In genomic region chr7:45480310-45480709, GRCm38 (mm10) we compare ENCODE assay signal across 10 mouse cellular contexts. TPM values are rescaled to one million over a fixed set of nuclear protein-coding genes. Genes with fewer than 3 reads are reported as not detected.
A peak's percentile ranks its signal among the peaks of the same experiment; 100 is the strongest.
DNase-seq lines count a peak whose midpoint lies in the region; TF ChIP-seq lines count a peak whose summit lies in the region.
"Not testable (repeated sequence)": the region's sequence is repeated elsewhere in the genome, so short reads cannot be mapped to it uniquely, and the experiment has no call there.
"Had no signal": no experiment of that assay in that cellular context is flagged by ENCODE, and none has a peak within 500 bp of the region (broad histone marks: within the 10 kb centered on the region; RNA-seq: fewer than 3 reads in every experiment).

No protein-coding gene starts in this region.

- TF ChIP-seq EP300 in MEL (IDR thresholded peaks at IDR 0.05; ENCODE audit: low read depth in 1 of 2, low read length in 2 of 2), result not testable (repeated sequence)

- not testable (repeated sequence) for H3K9ac ChIP-seq in MEL (ENCODE audit: control insufficient read depth, low read depth, low read length, poor library complexity, severe bottlenecking); liver, adult 2 months (ENCODE audit: low read depth, low read length)

- not testable (repeated sequence) for TF ChIP-seq RAD21 in MEL (IDR thresholded peaks at IDR 0.05; ENCODE audit: low read depth, low read length)

- WGBS in kidney, adult 2 months, result 59% methylated on average over 4 of the region's 4 CpGs
- WGBS in liver, adult 2 months, result 23% methylated on average over 4 of the region's 4 CpGs

- H3K36me3 ChIP-seq in MEL (ENCODE audit: control insufficient read depth in 1 of 2, insufficient read depth in 2 of 2, low read length in 2 of 2), result peaks cover 0 to 16% of the 10 kb centered on the region in 2 experiments; a peak in 2 of 4 replicates
- not testable (repeated sequence) for H3K36me3 ChIP-seq in kidney, adult 2 months (ENCODE audit: control insufficient read depth, insufficient read depth, low read length)
- peaks cover 36% of the 10 kb centered on the region for H3K36me3 ChIP-seq in liver, adult 2 months (ENCODE audit: control insufficient read depth, insufficient read depth, low read length)

- H3K27ac ChIP-seq in MEL (ENCODE audit: control insufficient read depth, low read depth, low read length); kidney, adult 2 months (ENCODE audit: insufficient read depth, low read depth, low read length): not testable (repeated sequence)
- H3K27ac ChIP-seq in liver, adult 2 months (replicated peaks; ENCODE audit: insufficient read depth, low read depth, low read length), result peak overlapping the region; percentile 71

- not testable (repeated sequence) for DNase-seq in MEL (ENCODE audit: low read depth, low spot score)
- peak; percentile 23 for DNase-seq in kidney, adult 2 months
- DNase-seq in liver, adult 2 months (ENCODE audit: extremely low read depth, low read depth, low spot score), result peak; percentile 76
- peak; percentile 49 for DNase-seq in yolk sac, embryonic 10.5 days (ENCODE audit: low spot score)

- H3K27me3 ChIP-seq in MEL (ENCODE audit: control insufficient read depth in 1 of 2, insufficient read depth in 2 of 2, low read length in 2 of 2); kidney, adult 2 months (replicated peaks; ENCODE audit: control insufficient read depth, insufficient read depth, low read length); liver, adult 2 months (ENCODE audit: control insufficient read depth, insufficient read depth, low read length): not testable (repeated sequence)

- H3K4me1 ChIP-seq in MEL (ENCODE audit: control insufficient read depth in 1 of 2, insufficient read depth in 2 of 2, low read length in 2 of 2), result peaks cover 6 to 18% of the 10 kb centered on the region in 2 experiments; a peak in 3 of 4 replicates
- not testable (repeated sequence) for H3K4me1 ChIP-seq in kidney, adult 2 months (ENCODE audit: control insufficient read depth, insufficient read depth, low read length)
- peaks cover 17% of the 10 kb centered on the region for H3K4me1 ChIP-seq in liver, adult 2 months (ENCODE audit: control insufficient read depth, insufficient read depth, low read length)

- TF ChIP-seq POLR2A in MEL (IDR thresholded peaks at IDR 0.05; ENCODE audit: control insufficient read depth in 1 of 2, insufficient read depth in 1 of 2, low read depth in 1 of 2, low read length in 2 of 2, poor library complexity in 1 of 2); kidney, adult 2 months (IDR thresholded peaks at IDR 0.05; ENCODE audit: low read depth, low read length); liver, adult 2 months (IDR thresholded peaks at IDR 0.05; ENCODE audit: extremely low read depth, insufficient read depth, low read length): not testable (repeated sequence)

- H3K4me3 ChIP-seq in MEL (ENCODE audit: control insufficient read depth in 1 of 2, insufficient read depth in 1 of 2, low read depth in 2 of 2, low read length in 2 of 2); kidney, adult 2 months (ENCODE audit: insufficient read depth, low read depth, low read length); liver, adult 2 months (ENCODE audit: insufficient read depth, low read depth, low read length): not testable (repeated sequence)

- H3K79me2 ChIP-seq in MEL (ENCODE audit: control insufficient read depth, insufficient read depth, low read length, poor library complexity); liver, adult 2 months (ENCODE audit: control insufficient read depth, insufficient read depth, low read length): not testable (repeated sequence)

- not testable (repeated sequence) for TF ChIP-seq CTCF in MEL (IDR thresholded peaks at IDR 0.05 in 2 of 3, conservative IDR thresholded peaks at IDR 0.05 in 1 of 3; ENCODE audit: control insufficient read depth in 1 of 3, insufficient read depth in 1 of 3, low read depth in 2 of 3, low read length in 3 of 3, poor library complexity in 1 of 3, severe bottlenecking in 1 of 3); kidney, adult 2 months (conservative IDR thresholded peaks at IDR 0.05; ENCODE audit: insufficient read depth, insufficient read length, low read depth, low read length); liver, adult 2 months (IDR thresholded peaks at IDR 0.05; ENCODE audit: low read depth, low read length)

- H3K9me3 ChIP-seq in MEL (replicated peaks; ENCODE audit: insufficient read depth, low read length), result not testable (repeated sequence)

TF ChIP-seq in MEL, 35 proteins besides CTCF, POLR2A, EP300 and RAD21:
- TF ChIP-seq ZNF384 (IDR thresholded peaks at IDR 0.05; ENCODE audit: low read depth, low read length) (peak; percentile 23; the same call in 1 of the 2 replicates), HCFC1 (IDR thresholded peaks at IDR 0.05; ENCODE audit: low read depth, low read length) (0 out of 2 replicates have a peak, but pooled peaks have one; percentile 11), TBP (IDR thresholded peaks at IDR 0.05; ENCODE audit: low read depth, low read length) (peak; percentile 95)
TF ChIP-seq in MEL: peak in this region for 3; not testable (repeated sequence) for 32.

RNA-seq across cellular contexts. Expression of gene Tulp2, which starts 1.4 kb away (rescaled TPM):
- total RNA-seq in MEL (2012; rRNA removed), result 0.56 and 1.1 TPM in 2 replicates
- 1 to 10 TPM in 1 of 2 experiments, not detected in 1; 1.2 TPM for polyA plus RNA-seq in MEL (2012; ENCODE audit: insufficient read depth in 1 of 2, insufficient read length in 2 of 2, low read depth in 1 of 2, low replicate concordance in 2 of 2, missing spikeins in 1 of 2)
- polyA plus RNA-seq in kidney, adult 2 months (2012; rRNA removed), result 0.20 and 0.46 TPM in 2 replicates
- 0.07 and 0.18 TPM in 2 replicates for total RNA-seq in liver, adult 2 months (2014; rRNA removed)
- polyA plus RNA-seq in liver, adult 2 months (2012; rRNA removed), result 0.30 and 0.31 TPM in 2 replicates
- polyA plus RNA-seq: C2C12; cerebellum, adult 2 months had no signal

RNA-seq across cellular contexts. Expression of gene Gm45808, which starts 6.3 kb away (rescaled TPM):
- not detected in 2 replicates for total RNA-seq in MEL (2012; rRNA removed)
- not detected for polyA plus RNA-seq in MEL (2012; ENCODE audit: insufficient read depth in 1 of 2, insufficient read length in 2 of 2, low read depth in 1 of 2, low replicate concordance in 2 of 2, missing spikeins in 1 of 2)
- 1.1 and 1.2 TPM in 2 replicates for polyA plus RNA-seq in kidney, adult 2 months (2012; rRNA removed)
- 1.3 and 5.7 TPM in 2 replicates for total RNA-seq in liver, adult 2 months (2014; rRNA removed)
- 0.28 and 1.5 TPM in 2 replicates for polyA plus RNA-seq in liver, adult 2 months (2012; rRNA removed)
- total RNA-seq: G1E had no signal
- polyA plus RNA-seq: activated CD4-positive, CD25-positive, alpha-beta regulatory T cell, adult 4 months; adrenal gland, adult 2 months; C2C12; cerebellum, adult 2 months; G1E; Patski had no signal

RNA-seq across cellular contexts. Expression of gene Dhdh, which starts 8.3 kb away (rescaled TPM):
- total RNA-seq in MEL (2012; rRNA removed), result 0.08 and 0.10 TPM in 2 replicates
- polyA plus RNA-seq in MEL (2012; ENCODE audit: insufficient read depth in 1 of 2, insufficient read length in 2 of 2, low read depth in 1 of 2, low replicate concordance in 2 of 2, missing spikeins in 1 of 2), result 1 to 10 TPM in 1 of 2 experiments, not detected in 1; 1.6 TPM
- polyA plus RNA-seq in kidney, adult 2 months (2012; rRNA removed), result 6.0 and 6.1 TPM in 2 replicates
- 73.7 and 79.3 TPM in 2 replicates for total RNA-seq in liver, adult 2 months (2014; rRNA removed)
- 37.2 and 37.7 TPM in 2 replicates for polyA plus RNA-seq in liver, adult 2 months (2012; rRNA removed)

RNA-seq across cellular contexts. Expression of gene Bax, which starts 13.6 kb away (rescaled TPM):
- 105 and 130 TPM in 2 replicates for total RNA-seq in MEL (2012; rRNA removed)
- 100 to 1,000 TPM; 205 to 778 TPM for polyA plus RNA-seq in MEL (2012; ENCODE audit: insufficient read depth in 1 of 2, insufficient read length in 2 of 2, low read depth in 1 of 2, low replicate concordance in 2 of 2, missing spikeins in 1 of 2)
- 104 and 112 TPM in 2 replicates for polyA plus RNA-seq in kidney, adult 2 months (2012; rRNA removed)
- 19.5 and 23.8 TPM in 2 replicates for total RNA-seq in liver, adult 2 months (2014; rRNA removed)
- 49.8 and 62.0 TPM in 2 replicates for polyA plus RNA-seq in liver, adult 2 months (2012; rRNA removed)

RNA-seq across cellular contexts. Expression of gene Ftl1, which starts 20.6 kb away (rescaled TPM):
- 1,416 and 1,470 TPM in 2 replicates for total RNA-seq in MEL (2012; rRNA removed)
- 1,000 to 10,000 TPM in 1 of 2 experiments, not detected in 1; 2,290 TPM for polyA plus RNA-seq in MEL (2012; ENCODE audit: insufficient read depth in 1 of 2, insufficient read length in 2 of 2, low read depth in 1 of 2, low replicate concordance in 2 of 2, missing spikeins in 1 of 2)
- polyA plus RNA-seq in kidney, adult 2 months (2012; rRNA removed), result 6,932 and 8,155 TPM in 2 replicates
- total RNA-seq in liver, adult 2 months (2014; rRNA removed), result 3,170 and 4,966 TPM in 2 replicates
- polyA plus RNA-seq in liver, adult 2 months (2012; rRNA removed), result 12,947 and 13,613 TPM in 2 replicates
